Mouse (Mus musculus) hematopoietic stem cell, adult 5-6 weeks (primary cell): ENCODE data around the gene Rims1. TPM values are rescaled to one million over a fixed set of nuclear protein-coding genes. Genes with fewer than 3 reads are reported as not detected.

Source experiments
- ATAC-seq, 2 experiments: fragments of 125-278 bp in 1 of 2; replicated peaks in 1 of 2; 2 replicates each; pipeline ENCODE4 v1.8.0; 2016 to 2017; ENCODE audit warnings: inconsistent platforms in 2 of 2, mild to moderate bottlenecking in 2 of 2, moderate number of reproducible peaks in 2 of 2, low read depth in 1 of 2, moderate TSS enrichment in 1 of 2; ENCODE audit not compliant: low FRiP score in 2 of 2, poor library complexity in 2 of 2, severe bottlenecking in 2 of 2, insufficient read depth in 1 of 2, low TSS enrichment in 1 of 2
- total RNA-seq: library from RNA; stranded (forward); fragments of 172-1452, 232-1000 nt; gene quantifications from 2 replicates; pipeline ENCODE4 v1.2.3, GENCODE M21; 2017

The Rims1 gene
- total RNA-seq, 1 experiment from 2014 or later, result not detected

DNA sequence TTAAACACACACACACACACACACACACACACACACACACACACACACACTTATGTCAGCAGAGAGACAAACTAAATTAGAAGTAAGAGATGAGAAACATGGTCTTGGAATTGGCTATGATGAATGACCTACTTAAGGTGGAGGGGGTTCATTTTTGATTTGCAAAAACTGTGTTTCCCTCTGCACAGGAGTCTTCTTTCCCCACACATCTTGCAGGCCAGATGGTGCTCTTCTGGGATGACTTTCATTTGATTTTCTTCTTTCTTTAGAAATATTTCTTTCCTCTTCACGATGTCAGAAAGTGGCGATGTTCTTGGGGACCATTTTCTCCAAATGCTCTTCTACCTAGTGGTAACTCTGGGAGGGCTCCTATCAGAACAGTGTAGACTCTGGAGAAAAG, 560.0 kb downstream of the Rims1 start:
- ATAC-seq, result no peak
